ENCODE assay signal across 11 mouse cellular contexts in genomic region chr12:78981131-78981530, GRCm38 (mm10). TPM values are rescaled to one million over a fixed set of nuclear protein-coding genes. Genes with fewer than 3 reads are reported as not detected.
A peak's percentile ranks its signal among the peaks of the same experiment; 100 is the strongest.
DNase-seq lines count a peak whose midpoint lies in the region; ATAC-seq and TF ChIP-seq lines count a peak whose summit lies in the region.
"Had no signal": no experiment of that assay in that cellular context is flagged by ENCODE, and none has a peak within 500 bp of the region (broad histone marks: within the 10 kb centered on the region; RNA-seq: fewer than 3 reads in every experiment).

No protein-coding gene starts in this region.

- no peaks in the 10 kb centered on the region for H3K36me3 ChIP-seq in heart, postnatal 0 days (replicated peaks; ENCODE audit: control insufficient read depth, insufficient read depth, low read length)
- no peaks in the 10 kb centered on the region for H3K36me3 ChIP-seq in liver, embryonic 14.5 days (replicated peaks; ENCODE audit: control insufficient read depth, insufficient read depth, low read depth)
- no peaks in the 10 kb centered on the region for H3K36me3 ChIP-seq in forebrain, embryonic 14.5 days (ENCODE audit: control insufficient read depth, insufficient read depth, low read length)
- H3K36me3 ChIP-seq: embryonic facial prominence, embryonic 12.5 days had no signal

- peak overlapping the region; percentile 67 for H3K27ac ChIP-seq in heart, postnatal 0 days (ENCODE audit: low read depth)
- H3K27ac ChIP-seq in liver, embryonic 14.5 days, result no peak overlapping the region
- no peak overlapping the region for H3K27ac ChIP-seq in forebrain, embryonic 14.5 days (ENCODE audit: low read depth, low read length)
- H3K27ac ChIP-seq: embryonic facial prominence, embryonic 12.5 days had no signal

- DNase-seq in heart, postnatal 0 days (ENCODE audit: low spot score), result no peak
- no peak for DNase-seq in heart, adult 9 months (ENCODE audit: low spot score in 2 of 2)
- DNase-seq in thymus, postnatal 10 days (ENCODE audit: low spot score in 2 of 2), result peak; percentile 27 to 31
- no peak for DNase-seq in thymus, postnatal 25 days
- DNase-seq in liver, embryonic 14.5 days (ENCODE audit: low read depth in 3 of 3, low spot score in 3 of 3), result no peak
- peak; percentile 47 for DNase-seq in thymus, postnatal 14 days
- DNase-seq in cerebellum, postnatal 14 days, result no peak
- no peak for DNase-seq in forebrain, embryonic 14.5 days (ENCODE audit: low spot score)
- DNase-seq: cerebellum, adult 8-10 months; left cerebral cortex, postnatal 4 days had no signal

- H3K27me3 ChIP-seq in heart, postnatal 0 days (ENCODE audit: control insufficient read depth, insufficient read depth, low read length), result no peaks in the 10 kb centered on the region
- no peaks in the 10 kb centered on the region for H3K27me3 ChIP-seq in liver, embryonic 14.5 days (ENCODE audit: control insufficient read depth, insufficient read depth, low read length)
- H3K27me3 ChIP-seq in forebrain, embryonic 14.5 days (replicated peaks; ENCODE audit: control insufficient read depth, insufficient read depth, low read length), result no peaks in the 10 kb centered on the region
- H3K27me3 ChIP-seq: embryonic facial prominence, embryonic 12.5 days had no signal

- peak overlapping the region; percentile 26; the same call in 1 of the 2 replicates for H3K4me3 ChIP-seq in heart, postnatal 0 days (ENCODE audit: low read depth, low read length)
- no peak overlapping the region for H3K4me3 ChIP-seq in liver, embryonic 14.5 days (ENCODE audit: insufficient read depth in 1 of 2, low read depth in 2 of 2, low read length in 2 of 2)
- H3K4me3 ChIP-seq in forebrain, embryonic 14.5 days (ENCODE audit: low read depth, low read length), result no peak overlapping the region
- H3K4me3 ChIP-seq: embryonic facial prominence, embryonic 12.5 days had no signal

- TF ChIP-seq CTCF in heart, postnatal 0 days (IDR thresholded peaks at IDR 0.05; ENCODE audit: low read depth), result no peak
- no peak for TF ChIP-seq CTCF in liver, embryonic 14.5 days (IDR thresholded peaks at IDR 0.05; ENCODE audit: low read depth)

- WGBS in heart, postnatal 0 days, result 68% methylated on average over 2 of the region's 2 CpGs
- 46% methylated on average over 2 of the region's 2 CpGs for WGBS in liver, embryonic 14.5 days (ENCODE audit: insufficient replicate concordance)
- 82% methylated on average over 2 of the region's 2 CpGs for WGBS in forebrain, embryonic 14.5 days

- no peak overlapping the region for H3K9ac ChIP-seq in heart, postnatal 0 days (replicated peaks; ENCODE audit: low read depth, low read length)
- H3K9ac ChIP-seq in liver, embryonic 14.5 days (replicated peaks), result no peak overlapping the region
- H3K9ac ChIP-seq in forebrain, embryonic 14.5 days (ENCODE audit: low read length), result no peak overlapping the region
- H3K9ac ChIP-seq: embryonic facial prominence, embryonic 12.5 days had no signal

- peaks cover 11% of the 10 kb centered on the region for H3K4me1 ChIP-seq in heart, postnatal 0 days (ENCODE audit: control insufficient read depth, insufficient read depth)
- peaks cover 0 to 22% of the 10 kb centered on the region in 2 experiments; a peak in 2 of 4 replicates for H3K4me1 ChIP-seq in liver, embryonic 14.5 days (replicated peaks; ENCODE audit: control insufficient read depth in 2 of 2, insufficient read depth in 2 of 2, low read length in 1 of 2)
- H3K4me1 ChIP-seq in forebrain, embryonic 14.5 days (ENCODE audit: control insufficient read depth, insufficient read depth, low read length), result peaks cover 5% of the 10 kb centered on the region; the same call in 1 of the 2 replicates

- no peak for TF ChIP-seq EP300 in heart, postnatal 0 days (IDR thresholded peaks at IDR 0.05; ENCODE audit: low read depth)
- no peak for TF ChIP-seq EP300 in liver, embryonic 14.5 days (IDR thresholded peaks at IDR 0.05; ENCODE audit: low read depth)

- no peak for ATAC-seq in heart, postnatal 0 days (ENCODE audit: insufficient read depth, low read depth)
- ATAC-seq in liver, embryonic 14.5 days (ENCODE audit: insufficient read depth), result no peak
- no peak for ATAC-seq in forebrain, embryonic 14.5 days

- H3K9me3 ChIP-seq in heart, postnatal 0 days (replicated peaks; ENCODE audit: control insufficient read depth, low read length), result no peaks in the 10 kb centered on the region
- H3K9me3 ChIP-seq in liver, embryonic 14.5 days (ENCODE audit: control insufficient read depth, low read length), result no peaks in the 10 kb centered on the region
- no peaks in the 10 kb centered on the region for H3K9me3 ChIP-seq in forebrain, embryonic 14.5 days (replicated peaks; ENCODE audit: control insufficient read depth, low read length)
- H3K9me3 ChIP-seq: embryonic facial prominence, embryonic 12.5 days had no signal

- peak overlapping the region; percentile 48; the same call in 1 of the 2 replicates for H3K4me2 ChIP-seq in heart, postnatal 0 days (ENCODE audit: low read depth, low read length)
- H3K4me2 ChIP-seq in liver, embryonic 14.5 days (ENCODE audit: low read depth), result peak overlapping the region; percentile 45
- H3K4me2 ChIP-seq in forebrain, embryonic 14.5 days (ENCODE audit: low read length), result no peak overlapping the region
- H3K4me2 ChIP-seq: embryonic facial prominence, embryonic 12.5 days had no signal

RNA-seq across cellular contexts. Expression of gene Tmem229b, which starts 26.3 kb away (rescaled TPM):
- total RNA-seq in heart, postnatal 0 days (2014; rRNA removed; ENCODE audit: low replicate concordance), result 4.8 and 12.8 TPM in 2 replicates
- polyA plus RNA-seq in heart, postnatal 0 days (2015; fragmentation: Nextera tagmentation; extraction: Ambion mirVana), result 1.4 and 1.9 TPM in 2 replicates
- 2.0 and 2.4 TPM in 2 replicates for polyA plus RNA-seq in liver, embryonic 14.5 days (2012; rRNA removed)
- 2.0 and 2.7 TPM in 2 replicates for polyA plus RNA-seq in liver, embryonic 14.5 days (2014; fragmentation: Nextera tagmentation; extraction: Ambion mirVana)
- polyA plus RNA-seq in forebrain, embryonic 14.5 days (2014; fragmentation: Nextera tagmentation; extraction: Ambion mirVana), result 37.7 and 45.5 TPM in 2 replicates

RNA-seq across cellular contexts. Expression of gene Plekhh1, which starts 47.8 kb away (rescaled TPM):
- 6.2 and 15.0 TPM in 2 replicates for total RNA-seq in heart, postnatal 0 days (2014; rRNA removed; ENCODE audit: low replicate concordance)
- 2.5 and 4.0 TPM in 2 replicates for polyA plus RNA-seq in heart, postnatal 0 days (2015; fragmentation: Nextera tagmentation; extraction: Ambion mirVana)
- polyA plus RNA-seq in liver, embryonic 14.5 days (2012; rRNA removed), result 0.14 and 0.15 TPM in 2 replicates
- 0.05 TPM in 1 of 2 replicates, not detected in the other for polyA plus RNA-seq in liver, embryonic 14.5 days (2014; fragmentation: Nextera tagmentation; extraction: Ambion mirVana)
- 0.95 and 1.3 TPM in 2 replicates for polyA plus RNA-seq in forebrain, embryonic 14.5 days (2014; fragmentation: Nextera tagmentation; extraction: Ambion mirVana)

Comparison
In these comparisons a context has a peak if more than half of its experiments do, and no peak if none do; other contexts are left out.
1. DNase-seq: peak in thymus, postnatal 10 days (2 of 2) and thymus, postnatal 14 days (single experiment); none in heart, postnatal 0 days (single experiment), heart, adult 9 months (0 of 2), thymus, postnatal 25 days (single experiment), liver, embryonic 14.5 days (0 of 3), cerebellum, postnatal 14 days (0 of 2) and forebrain, embryonic 14.5 days (single experiment).
2. RNA of gene Tmem229b, which starts 26.3 kb away (polyA plus RNA-seq): 37.7 to 45.5 TPM in forebrain, embryonic 14.5 days; 2.0 to 2.7 TPM in liver, embryonic 14.5 days and 1.4 to 1.9 TPM in heart, postnatal 0 days; every median in the first group is over 10 times any median in the second.